Mouse (Mus musculus) c-Kit-positive CD71-negative TER-119-negative erythroid progenitor cells, embryonic 14.5 days (primary cell): ENCODE measurements around the gene Srd5a1.
"Not testable (repeated sequence)": the region's sequence is repeated elsewhere in the genome, so short reads cannot be mapped to it uniquely, and the experiment has no call there.

Experiments used
- DNase-seq: peaks from one replicate; pipeline ENCODE4 v3.0.0-alpha.2; 2013; ENCODE audit warnings: low read depth

Gene Srd5a1

GRCm38 (mm10) chr13:69624510-69624909, 13.3 kb upstream of the Srd5a1 start:
- DNase-seq: no peak

GRCm38 (mm10) chr13:69623843-69624242, 12.6 kb upstream of the Srd5a1 start:
- no peak for DNase-seq

- no peak for DNase-seq
Observed at GRCm38 (mm10) chr13:69616716-69617115, 5.5 kb upstream of the Srd5a1 start.

- DNase-seq: no peak
Observed at GRCm38 (mm10) chr13:69612175-69612544, 918 bp upstream of the Srd5a1 start.

GRCm38 (mm10) chr13:69610751-69611397, 368 bp downstream of the Srd5a1 start:
- no peak for DNase-seq

- no peak for DNase-seq
Observed at GRCm38 (mm10) chr13:69608734-69609133, 2.5 kb downstream of the Srd5a1 start.

GRCm38 (mm10) chr13:69604670-69605069, 6.6 kb downstream of the Srd5a1 start:
- no peak for DNase-seq

- DNase-seq: no peak
Observed at GRCm38 (mm10) chr13:69601321-69601720, 9.9 kb downstream of the Srd5a1 start.

GRCm38 (mm10) chr13:69600863-69601262, 10.4 kb downstream of the Srd5a1 start:
- not testable (repeated sequence) for DNase-seq

- no peak for DNase-seq
Observed at GRCm38 (mm10) chr13:69598867-69599266, 12.4 kb downstream of the Srd5a1 start.

GRCm38 (mm10) chr13:69596515-69596914, 14.7 kb downstream of the Srd5a1 start:
- no peak for DNase-seq

- no peak for DNase-seq
Observed at GRCm38 (mm10) chr13:69595911-69596310, 15.3 kb downstream of the Srd5a1 start.

GRCm38 (mm10) chr13:69594577-69595256, 16.5 kb downstream of the Srd5a1 start:
- no peak for DNase-seq

GRCm38 (mm10) chr13:69593453-69593852, 17.8 kb downstream of the Srd5a1 start:
- DNase-seq: no peak

GRCm38 (mm10) chr13:69592226-69592625, 19.0 kb downstream of the Srd5a1 start:
- DNase-seq: no peak

- no peak for DNase-seq
Observed at GRCm38 (mm10) chr13:69591338-69591737, 19.9 kb downstream of the Srd5a1 start.

GRCm38 (mm10) chr13:69588263-69588662, 23.0 kb downstream of the Srd5a1 start:
- no peak for DNase-seq

GRCm38 (mm10) chr13:69587849-69588248, 23.4 kb downstream of the Srd5a1 start:
- DNase-seq: no peak

- DNase-seq: no peak
Observed at GRCm38 (mm10) chr13:69586337-69586736, 24.9 kb downstream of the Srd5a1 start.

- DNase-seq: no peak
Observed at GRCm38 (mm10) chr13:69585828-69586227, 25.4 kb downstream of the Srd5a1 start.

- no peak for DNase-seq
Observed at GRCm38 (mm10) chr13:69583591-69583990, 27.7 kb downstream of the Srd5a1 start.

GRCm38 (mm10) chr13:69582411-69582810, 28.8 kb downstream of the Srd5a1 start:
- DNase-seq: no peak

GRCm38 (mm10) chr13:69577181-69577834, 33.9 kb downstream of the Srd5a1 start:
- DNase-seq: no peak
